In the genomic region with DNA sequence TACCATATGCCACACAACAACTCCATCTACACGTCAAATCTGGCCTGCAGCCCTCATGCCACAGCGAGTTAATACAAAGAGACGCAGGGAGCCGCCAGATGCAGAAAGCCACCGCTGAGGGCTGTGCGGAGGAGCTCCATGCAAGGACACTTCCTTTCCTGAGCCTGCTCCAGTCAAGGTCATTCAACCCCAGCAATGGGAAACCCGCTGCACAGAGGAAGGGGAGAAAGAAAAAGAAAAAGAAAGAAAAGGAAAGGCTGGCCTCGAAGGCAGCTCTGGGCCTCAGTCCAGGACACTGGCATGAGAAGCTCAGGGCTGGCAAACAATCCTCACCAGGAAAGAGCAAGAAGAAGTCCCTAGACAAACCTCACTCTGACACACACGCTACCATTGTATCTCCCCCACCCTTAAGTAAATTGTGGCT, we compare ENCODE assay signal across 8 mouse cellular contexts. TPM values are rescaled to one million over a fixed set of nuclear protein-coding genes. Genes with fewer than 3 reads are reported as not detected.
DNase-seq lines count a peak whose midpoint lies in the region; ATAC-seq lines count a peak whose summit lies in the region.

No protein-coding gene starts in this region.

- H3K4me1 ChIP-seq in forebrain, embryonic 14.5 days (ENCODE audit: control insufficient read depth, insufficient read depth, low read length): peaks cover 18% of the 10 kb centered on the region
- peaks cover 20% of the 10 kb centered on the region for H3K4me1 ChIP-seq in neural tube, embryonic 13.5 days (replicated peaks)

- peak overlapping the region; percentile 13 for H3K4me2 ChIP-seq in forebrain, embryonic 14.5 days (ENCODE audit: low read length)
- no peak overlapping the region for H3K4me2 ChIP-seq in neural tube, embryonic 13.5 days

- H3K9me3 ChIP-seq in forebrain, embryonic 14.5 days (replicated peaks; ENCODE audit: control insufficient read depth, low read length): no peaks in the 10 kb centered on the region
- no peaks in the 10 kb centered on the region for H3K9me3 ChIP-seq in neural tube, embryonic 13.5 days

- intact Hi-C loops in left cerebral cortex, postnatal 25 days (cut with DNase I): no loop called here

- no peak overlapping the region for H3K9ac ChIP-seq in forebrain, embryonic 14.5 days (ENCODE audit: low read length)
- H3K9ac ChIP-seq in neural tube, embryonic 13.5 days: no peak overlapping the region

- ATAC-seq in forebrain, embryonic 14.5 days: peak; percentile 91
- no peak; the same call in 1 of the 2 replicates for ATAC-seq in neural tube, embryonic 13.5 days (ENCODE audit: low read depth)

- H3K36me3 ChIP-seq in forebrain, embryonic 14.5 days (ENCODE audit: control insufficient read depth, insufficient read depth, low read length): no peaks in the 10 kb centered on the region
- no peaks in the 10 kb centered on the region for H3K36me3 ChIP-seq in neural tube, embryonic 13.5 days

- H3K4me3 ChIP-seq in forebrain, embryonic 14.5 days (ENCODE audit: low read depth, low read length): no peak overlapping the region
- no peak overlapping the region for H3K4me3 ChIP-seq in neural tube, embryonic 13.5 days

- WGBS in forebrain, embryonic 14.5 days: 12% methylated on average over 9 of the region's 9 CpGs
- WGBS in neural tube, embryonic 13.5 days: 43% methylated on average over 9 of the region's 9 CpGs

- DNase-seq in layer of hippocampus, postnatal 36 days: peak; percentile 12 to 16
- no peak for DNase-seq in layer of hippocampus, postnatal 25 days (ENCODE audit: extremely low spot score in 1 of 2, low spot score in 1 of 2)
- DNase-seq in brain, adult 2 months (ENCODE audit: low read depth, low spot score): peak; percentile 52
- peak; percentile 85 for DNase-seq in forebrain, embryonic 14.5 days (ENCODE audit: low spot score)
- no peak for DNase-seq in thymus, postnatal 0 days (ENCODE audit: low spot score)
- no peak for DNase-seq in left cerebral cortex, postnatal 25 days (ENCODE audit: low spot score in 2 of 2)
- no peak for DNase-seq in urinary bladder, postnatal 25 days (ENCODE audit: low spot score)

- H3K27ac ChIP-seq in forebrain, embryonic 14.5 days (ENCODE audit: low read depth, low read length): peak overlapping the region; percentile 59
- peak overlapping the region; percentile 46; the same call in 1 of the 2 replicates for H3K27ac ChIP-seq in neural tube, embryonic 13.5 days (replicated peaks)

- no peaks in the 10 kb centered on the region for H3K27me3 ChIP-seq in forebrain, embryonic 14.5 days (replicated peaks; ENCODE audit: control insufficient read depth, insufficient read depth, low read length)
- H3K27me3 ChIP-seq in neural tube, embryonic 13.5 days: no peaks in the 10 kb centered on the region

RNA-seq across cellular contexts. Expression of gene Foxn3, which starts 44.2 kb away (rescaled TPM):
- 10 to 100 TPM; 53.7 to 55.2 TPM for total RNA-seq in layer of hippocampus, postnatal 36 days (2021)
- total RNA-seq in layer of hippocampus, postnatal 25 days (2021): 10 to 100 TPM; 50.0 to 56.6 TPM
- polyA plus RNA-seq in forebrain, embryonic 14.5 days (2014; fragmentation: Nextera tagmentation; extraction: Ambion mirVana): 61.6 and 69.2 TPM in 2 replicates
- polyA plus RNA-seq in neural tube, embryonic 13.5 days (2015; fragmentation: Nextera tagmentation; extraction: Ambion mirVana): 70.0 and 74.5 TPM in 2 replicates
- polyA plus RNA-seq in thymus, postnatal 0 days (2015; fragmentation: Nextera tagmentation; extraction: Ambion mirVana): 85.0 and 119 TPM in 2 replicates
- total RNA-seq in left cerebral cortex, postnatal 25 days (2021): 10 to 100 TPM; 49.3 to 52.8 TPM

Comparison
In these comparisons a context has a peak if more than half of its experiments do, and no peak if none do; other contexts are left out.
1. DNase-seq: peak in layer of hippocampus, postnatal 36 days (2 of 2), brain, adult 2 months (single experiment) and forebrain, embryonic 14.5 days (single experiment); none in layer of hippocampus, postnatal 25 days (0 of 2), thymus, postnatal 0 days (single experiment), left cerebral cortex, postnatal 25 days (0 of 2) and urinary bladder, postnatal 25 days (single experiment).